ENCODE assay signal across 8 mouse cellular contexts in genomic region chr1:86360441-86360840, GRCm38 (mm10). TPM values are rescaled to one million over a fixed set of nuclear protein-coding genes. Genes with fewer than 3 reads are reported as not detected.
DNase-seq lines count a peak whose midpoint lies in the region; ATAC-seq and TF ChIP-seq lines count a peak whose summit lies in the region.

No protein-coding gene starts in this region.

- H3K4me2 ChIP-seq in forebrain, embryonic 14.5 days (ENCODE audit: low read length), result peak overlapping the region; percentile 81
- H3K4me2 ChIP-seq in liver, embryonic 15.5 days, result peak overlapping the region; percentile 94

- WGBS in forebrain, embryonic 14.5 days, result 17% methylated on average over 12 of the region's 12 CpGs
- WGBS in liver, embryonic 15.5 days (ENCODE audit: insufficient replicate concordance), result 7% methylated on average over 12 of the region's 12 CpGs

- H3K4me3 ChIP-seq in gastrocnemius, adult 2 months, result peak overlapping the region; percentile 94
- H3K4me3 ChIP-seq in forebrain, embryonic 14.5 days (ENCODE audit: low read depth, low read length), result peak overlapping the region; percentile 90
- H3K4me3 ChIP-seq in liver, embryonic 15.5 days (replicated peaks), result peak overlapping the region; percentile 96

- no peaks in the 10 kb centered on the region for H3K9me3 ChIP-seq in forebrain, embryonic 14.5 days (replicated peaks; ENCODE audit: control insufficient read depth, low read length)
- H3K9me3 ChIP-seq in liver, embryonic 15.5 days (replicated peaks), result no peaks in the 10 kb centered on the region

- H3K4me1 ChIP-seq in forebrain, embryonic 14.5 days (ENCODE audit: control insufficient read depth, insufficient read depth, low read length), result peaks cover 13% of the 10 kb centered on the region
- H3K4me1 ChIP-seq in liver, embryonic 15.5 days (replicated peaks), result peaks cover 55% of the 10 kb centered on the region

- intact Hi-C loops in gastrocnemius, adult 2 months (cut with DNase I), result no loop called here

- TF ChIP-seq CTCF in gastrocnemius, adult 2 months (IDR thresholded peaks at IDR 0.05), result no peak

- no peaks in the 10 kb centered on the region for H3K27me3 ChIP-seq in forebrain, embryonic 14.5 days (replicated peaks; ENCODE audit: control insufficient read depth, insufficient read depth, low read length)
- H3K27me3 ChIP-seq in liver, embryonic 15.5 days, result no peaks in the 10 kb centered on the region

- DNase-seq in gastrocnemius, adult 2 months, result no peak
- DNase-seq in gastrocnemius, postnatal 25 days, result no peak
- peak; percentile 62 for DNase-seq in A20 (ENCODE audit: low read depth, low spot score)
- no peak for DNase-seq in forebrain, embryonic 14.5 days (ENCODE audit: low spot score)
- no peak for DNase-seq in B cell, adult 2 months
- no peak for DNase-seq in thymus, postnatal 0 days (ENCODE audit: low spot score)

- peaks cover 21% of the 10 kb centered on the region for H3K36me3 ChIP-seq in forebrain, embryonic 14.5 days (ENCODE audit: control insufficient read depth, insufficient read depth, low read length)
- H3K36me3 ChIP-seq in liver, embryonic 15.5 days (replicated peaks), result peaks cover 23% of the 10 kb centered on the region

- no peak for ATAC-seq in forebrain, embryonic 14.5 days
- no peak for ATAC-seq in liver, embryonic 15.5 days (ENCODE audit: insufficient read depth)
- no peak for ATAC-seq in megakaryocyte progenitor cell, adult 5-6 weeks (replicated peaks; ENCODE audit: poor library complexity)

- peak overlapping the region; percentile 88 for H3K9ac ChIP-seq in forebrain, embryonic 14.5 days (ENCODE audit: low read length)
- peak overlapping the region; percentile 71 for H3K9ac ChIP-seq in liver, embryonic 15.5 days

- peak overlapping the region; percentile 86; the same call in 1 of the 2 replicates for H3K27ac ChIP-seq in gastrocnemius, adult 2 months
- no peak overlapping the region for H3K27ac ChIP-seq in forebrain, embryonic 14.5 days (ENCODE audit: low read depth, low read length)
- H3K27ac ChIP-seq in liver, embryonic 15.5 days (replicated peaks), result peak overlapping the region; percentile 80

RNA-seq across cellular contexts. Expression of gene Ncl, which starts 1.2 kb away (rescaled TPM):
- total RNA-seq in gastrocnemius, adult 2 months (2021), result 100 to 1,000 TPM; 102 to 105 TPM
- total RNA-seq in gastrocnemius, postnatal 25 days (2021), result 10 to 100 TPM; 84.0 to 88.2 TPM
- polyA plus RNA-seq in forebrain, embryonic 14.5 days (2014; fragmentation: Nextera tagmentation; extraction: Ambion mirVana), result 122 and 124 TPM in 2 replicates
- 175 and 198 TPM in 2 replicates for polyA plus RNA-seq in liver, embryonic 15.5 days (2015; fragmentation: Nextera tagmentation; extraction: Ambion mirVana)
- 728 and 799 TPM in 2 replicates for total RNA-seq in megakaryocyte progenitor cell, adult 5-6 weeks (2015)
- total RNA-seq in megakaryocyte progenitor cell, adult 5-6 weeks (2017), result 665 and 1,023 TPM in 2 replicates
- polyA plus RNA-seq in thymus, postnatal 0 days (2015; fragmentation: Nextera tagmentation; extraction: Ambion mirVana), result 458 and 464 TPM in 2 replicates

RNA-seq across cellular contexts. Expression of gene B3gnt7, which starts 57.8 kb away (rescaled TPM):
- not detected for total RNA-seq in gastrocnemius, adult 2 months (2021)
- not detected for total RNA-seq in gastrocnemius, postnatal 25 days (2021)
- polyA plus RNA-seq in forebrain, embryonic 14.5 days (2014; fragmentation: Nextera tagmentation; extraction: Ambion mirVana), result 3.9 and 4.1 TPM in 2 replicates
- polyA plus RNA-seq in liver, embryonic 15.5 days (2015; fragmentation: Nextera tagmentation; extraction: Ambion mirVana), result 0.79 and 0.92 TPM in 2 replicates
- total RNA-seq in megakaryocyte progenitor cell, adult 5-6 weeks (2015), result 0.90 and 1.1 TPM in 2 replicates
- total RNA-seq in megakaryocyte progenitor cell, adult 5-6 weeks (2017), result 0.47 and 0.83 TPM in 2 replicates
- polyA plus RNA-seq in thymus, postnatal 0 days (2015; fragmentation: Nextera tagmentation; extraction: Ambion mirVana), result 0.66 and 0.98 TPM in 2 replicates

Comparison
In these comparisons a context has a peak if more than half of its experiments do, and no peak if none do; other contexts are left out.
1. RNA of gene Ncl, which starts 1.2 kb away (total RNA-seq): 665 to 1,023 TPM in megakaryocyte progenitor cell, adult 5-6 weeks; 102 to 105 TPM in gastrocnemius, adult 2 months and 84.0 to 88.2 TPM in gastrocnemius, postnatal 25 days; every median in the first group is over 4 times any median in the second.
2. Peak in every context shown above with its lines, with median percentiles within 50 percentile points of each other: H3K4me3 ChIP-seq.